Mouse (Mus musculus): ENCODE data around the gene Nsmce4a. TPM values are rescaled to one million over a fixed set of nuclear protein-coding genes. Genes with fewer than 3 reads are reported as not detected.

Nsmce4a gene
- total RNA-seq, 1 experiment, result 90.9 TPM

DNA sequence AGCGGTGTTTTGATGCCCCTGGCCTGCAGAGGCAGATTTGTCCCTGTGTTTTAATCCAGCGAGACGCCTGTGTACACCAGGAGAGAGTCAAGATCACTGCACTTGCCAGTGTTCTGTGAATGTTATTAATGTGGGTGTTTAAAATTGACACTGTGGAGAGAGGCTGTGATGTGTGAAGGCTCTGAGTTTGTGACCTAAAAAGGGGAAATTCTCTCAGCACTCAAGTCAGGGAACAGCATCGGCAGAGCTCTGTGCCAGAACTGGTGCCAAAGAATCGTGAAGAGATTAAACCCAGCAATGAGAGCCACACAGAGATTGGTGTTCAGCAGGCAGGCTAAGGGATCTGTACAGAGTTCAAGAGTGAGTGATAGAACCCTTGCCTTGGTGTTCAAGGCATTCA, 17.3 kb downstream of the Nsmce4a start:
- Histone ChIP-seq H3K9ac (ENCODE audit: insufficient read depth, low read depth, low read length, poor library complexity, severe bottlenecking) (no peak overlapping the region), H3K4me3 (ENCODE audit: insufficient read depth in 1 of 2, low read depth in 1 of 2, low read length in 2 of 2, poor library complexity in 1 of 2, severe bottlenecking in 1 of 2) (no peak overlapping the region), H3K36me3 (ENCODE audit: control insufficient read depth, insufficient read depth, low read length, poor library complexity, severe bottlenecking) (no peaks in the 10 kb centered on the region), H3K27ac (ENCODE audit: insufficient read depth, low read depth, low read length, poor library complexity, severe bottlenecking) (no peak overlapping the region), H3K4me1 (ENCODE audit: control insufficient read depth in 2 of 2, insufficient read depth in 2 of 2, low read length in 2 of 2, poor library complexity in 1 of 2) (peaks cover 0 to 3% of the 10 kb centered on the region in 2 experiments; a peak in 1 of 4 replicates), H3K9me3 (ENCODE audit: control insufficient read depth, insufficient read depth, low read depth, low read length) (no peaks in the 10 kb centered on the region)
- TF ChIP-seq ZNF384 (IDR thresholded peaks at IDR 0.05; ENCODE audit: low read depth, low read length), result no peak
- TF ChIP-seq CHD2 (IDR thresholded peaks at IDR 0.05; ENCODE audit: low read depth, low read length), result no peak
- no peak for TF ChIP-seq HCFC1 (IDR thresholded peaks at IDR 0.05; ENCODE audit: borderline replicate concordance, insufficient read depth, low read length)
- no peak for DNase-seq (ENCODE audit: low read depth, low spot score)
- in situ Hi-C loops (cut with MboI; ENCODE audit: low sequenced_read_pairs in 2 of 2, unreplicated experiment in 2 of 2), result no loop called here

DNA sequence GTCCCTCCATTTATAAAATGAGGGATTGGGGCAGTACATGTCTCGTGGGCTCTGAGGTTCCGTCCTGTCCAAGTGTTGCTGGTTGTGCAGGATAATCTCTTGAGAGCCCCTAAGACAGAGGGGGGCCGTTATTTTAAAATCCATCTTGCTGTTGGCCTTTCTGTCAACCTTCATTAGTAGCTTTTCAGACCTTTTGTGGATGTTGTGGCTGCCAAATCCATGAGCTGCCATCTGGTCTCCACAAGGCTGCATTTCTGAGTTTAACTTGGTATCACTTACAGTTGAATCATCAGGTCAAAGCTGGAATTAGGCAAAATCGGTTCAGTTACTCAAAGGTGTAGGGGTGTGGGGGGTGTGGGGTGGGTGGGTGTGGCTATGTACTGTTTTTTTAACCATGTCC, 19.6 kb downstream of the Nsmce4a start:
- H3K9ac ChIP-seq (ENCODE audit: insufficient read depth, low read depth, low read length, poor library complexity, severe bottlenecking), result no peak overlapping the region
- H3K9me3 ChIP-seq (ENCODE audit: control insufficient read depth, insufficient read depth, low read depth, low read length), result no peaks in the 10 kb centered on the region
- in situ Hi-C loops (cut with MboI; ENCODE audit: low sequenced_read_pairs in 2 of 2, unreplicated experiment in 2 of 2), result no loop called here
- TF ChIP-seq ZNF384 (IDR thresholded peaks at IDR 0.05; ENCODE audit: low read depth, low read length) (no peak), HCFC1 (IDR thresholded peaks at IDR 0.05; ENCODE audit: borderline replicate concordance, insufficient read depth, low read length) (no peak), CHD2 (IDR thresholded peaks at IDR 0.05; ENCODE audit: low read depth, low read length) (no peak), ZC3H11A (IDR thresholded peaks at IDR 0.05; ENCODE audit: borderline replicate concordance, low read depth, low read length) (no peak), MAFK (IDR thresholded peaks at IDR 0.05; ENCODE audit: insufficient read depth, low read depth, low read length) (no peak)
- H3K4me1 ChIP-seq (ENCODE audit: control insufficient read depth in 2 of 2, insufficient read depth in 2 of 2, low read length in 2 of 2, poor library complexity in 1 of 2), result peaks cover 0 to 3% of the 10 kb centered on the region in 2 experiments; a peak in 1 of 4 replicates
- H3K27ac ChIP-seq (ENCODE audit: insufficient read depth, low read depth, low read length, poor library complexity, severe bottlenecking), result no peak overlapping the region
- H3K36me3 ChIP-seq (ENCODE audit: control insufficient read depth, insufficient read depth, low read length, poor library complexity, severe bottlenecking), result no peaks in the 10 kb centered on the region
- no peak for DNase-seq (ENCODE audit: low read depth, low spot score)
- H3K4me3 ChIP-seq (ENCODE audit: insufficient read depth in 1 of 2, low read depth in 1 of 2, low read length in 2 of 2, poor library complexity in 1 of 2, severe bottlenecking in 1 of 2), result no peak overlapping the region

GRCm38 (mm10) chr7:130552780-130553179, 20.1 kb downstream of the Nsmce4a start:
- Histone ChIP-seq H3K9ac (ENCODE audit: insufficient read depth, low read depth, low read length, poor library complexity, severe bottlenecking) (no peak overlapping the region), H3K27ac (ENCODE audit: insufficient read depth, low read depth, low read length, poor library complexity, severe bottlenecking) (no peak overlapping the region), H3K4me1 (ENCODE audit: control insufficient read depth in 2 of 2, insufficient read depth in 2 of 2, low read length in 2 of 2, poor library complexity in 1 of 2) (peaks cover 2 to 3% of the 10 kb centered on the region in 2 experiments; a peak in 1 of 4 replicates), H3K36me3 (ENCODE audit: control insufficient read depth, insufficient read depth, low read length, poor library complexity, severe bottlenecking) (no peaks in the 10 kb centered on the region), H3K9me3 (ENCODE audit: control insufficient read depth, insufficient read depth, low read depth, low read length) (no peaks in the 10 kb centered on the region), H3K4me3 (ENCODE audit: insufficient read depth in 1 of 2, low read depth in 1 of 2, low read length in 2 of 2, poor library complexity in 1 of 2, severe bottlenecking in 1 of 2) (no peak overlapping the region)
- DNase-seq (ENCODE audit: low read depth, low spot score), result no peak
- no peak for TF ChIP-seq ZNF384 (IDR thresholded peaks at IDR 0.05; ENCODE audit: low read depth, low read length)
- no peak for TF ChIP-seq ZC3H11A (IDR thresholded peaks at IDR 0.05; ENCODE audit: borderline replicate concordance, low read depth, low read length)
- no peak for TF ChIP-seq HCFC1 (IDR thresholded peaks at IDR 0.05; ENCODE audit: borderline replicate concordance, insufficient read depth, low read length)
- TF ChIP-seq MAFK (IDR thresholded peaks at IDR 0.05; ENCODE audit: insufficient read depth, low read depth, low read length), result no peak
- TF ChIP-seq CHD2 (IDR thresholded peaks at IDR 0.05; ENCODE audit: low read depth, low read length), result no peak
- in situ Hi-C loops (cut with MboI; ENCODE audit: low sequenced_read_pairs in 2 of 2, unreplicated experiment in 2 of 2), result no loop called here

GRCm38 (mm10) chr7:130547635-130548175, 25.2 kb downstream of the Nsmce4a start:
- peaks cover 10% of the 10 kb centered on the region for H3K36me3 ChIP-seq (ENCODE audit: control insufficient read depth, insufficient read depth, low read length, poor library complexity, severe bottlenecking)
- no peak for DNase-seq (ENCODE audit: low read depth, low spot score)
- peaks cover 1 to 8% of the 10 kb centered on the region in 2 experiments; a peak in 2 of 4 replicates for H3K4me1 ChIP-seq (ENCODE audit: control insufficient read depth in 2 of 2, insufficient read depth in 2 of 2, low read length in 2 of 2, poor library complexity in 1 of 2)
- H3K9ac ChIP-seq (ENCODE audit: insufficient read depth, low read depth, low read length, poor library complexity, severe bottlenecking), result no peak overlapping the region
- no peak for TF ChIP-seq ZC3H11A (IDR thresholded peaks at IDR 0.05; ENCODE audit: borderline replicate concordance, low read depth, low read length)
- in situ Hi-C loops (cut with MboI; ENCODE audit: low sequenced_read_pairs in 2 of 2, unreplicated experiment in 2 of 2), result no loop called here
- H3K9me3 ChIP-seq (ENCODE audit: control insufficient read depth, insufficient read depth, low read depth, low read length), result no peaks in the 10 kb centered on the region
- H3K27ac ChIP-seq (ENCODE audit: insufficient read depth, low read depth, low read length, poor library complexity, severe bottlenecking), result no peak overlapping the region
- H3K4me3 ChIP-seq (ENCODE audit: insufficient read depth in 1 of 2, low read depth in 1 of 2, low read length in 2 of 2, poor library complexity in 1 of 2, severe bottlenecking in 1 of 2), result peak overlapping the region in 1 of 2 experiments; percentile 86; a peak in 2 of 4 replicates
